Mouse (Mus musculus): ENCODE data around the gene Cpsf2.

DNA sequence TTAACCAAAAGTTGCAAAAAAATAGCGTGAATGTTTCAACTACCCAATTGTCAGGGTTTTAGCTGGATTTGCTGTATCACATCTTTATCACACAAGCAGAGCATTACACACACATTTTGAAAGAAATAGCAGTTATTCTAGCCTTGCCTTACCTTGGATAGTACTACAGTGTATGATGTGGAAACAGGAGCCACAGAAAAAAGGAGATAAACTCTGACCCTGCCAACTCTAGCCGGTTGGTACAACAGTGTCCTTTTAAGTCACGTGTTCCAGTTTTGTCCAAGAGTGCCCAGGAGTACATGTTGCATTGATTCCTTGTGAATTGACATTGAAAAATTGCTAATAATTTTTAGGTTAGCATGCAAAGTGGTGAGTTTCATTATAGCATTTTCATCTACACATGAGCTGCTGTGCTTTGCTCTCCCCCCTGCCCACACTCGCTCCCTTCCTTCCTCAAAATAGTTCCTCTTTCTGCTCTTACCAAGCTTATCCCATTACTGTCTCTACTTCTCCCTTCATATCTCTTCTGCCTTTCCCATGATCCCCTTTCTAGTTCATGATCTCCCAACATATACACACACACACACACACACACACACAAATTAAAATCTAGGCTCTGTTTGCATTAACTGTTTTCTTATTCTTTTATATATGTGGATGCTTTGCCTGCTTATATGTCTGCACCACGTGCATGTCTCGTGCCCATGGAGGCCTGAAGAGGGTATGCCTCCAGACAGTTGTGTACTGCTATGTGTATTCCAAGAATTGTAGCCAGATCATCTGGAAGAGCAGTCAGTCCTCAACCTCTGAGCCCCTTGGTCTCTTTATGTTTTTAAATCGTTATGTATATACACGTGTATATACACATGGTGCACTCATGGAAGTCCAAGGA, 19.0 kb downstream of the Cpsf2 start:
- TF ChIP-seq ELF1 (IDR thresholded peaks at IDR 0.05; ENCODE audit: low read depth, low read length) (no peak), JUN (IDR thresholded peaks at IDR 0.05; ENCODE audit: insufficient read depth, low read depth, low read length) (no peak), MEF2A (IDR thresholded peaks at IDR 0.05; ENCODE audit: borderline replicate concordance, low read depth, low read length) (no peak)
